Mouse (Mus musculus) hindbrain, embryonic 10.5 days (tissue): ENCODE measurements around the gene Tgfbr3. TPM values are rescaled to one million over a fixed set of nuclear protein-coding genes. Genes with fewer than 3 reads are reported as not detected.
A peak's percentile ranks its signal among the peaks of the same experiment; 100 is the strongest.

Experiments
- DNase-seq: peaks from one replicate; pipeline ENCODE4 v3.0.0-alpha.2; 2017; ENCODE audit warnings: low spot score
- H3K27ac ChIP-seq: fragments of 300-500 bp; sonication (generic); 2 replicates; pipeline ENCODE4 v1.5.1; 2016; ENCODE audit warnings: mild to moderate bottlenecking, moderate library complexity
- H3K27me3 ChIP-seq: fragments of 300-500 bp; sonication (generic); 2 replicates; pipeline ENCODE4 v1.6.1; 2016; ENCODE audit warnings: mild to moderate bottlenecking; ENCODE audit not compliant: poor library complexity, insufficient read depth, severe bottlenecking
- H3K36me3 ChIP-seq: fragments of 300-500 bp; sonication (generic); 2 replicates; pipeline ENCODE4 v1.6.1; 2016; ENCODE audit warnings: mild to moderate bottlenecking, moderate library complexity
- H3K4me1 ChIP-seq: fragments of 300-500 bp; sonication (generic); replicated peaks from 2 replicates; pipeline ENCODE4 v1.6.1; 2016; ENCODE audit warnings: mild to moderate bottlenecking
- H3K4me3 ChIP-seq: fragments of 300-500 bp; sonication (generic); 2 replicates; pipeline ENCODE4 v1.5.1; 2016; ENCODE audit warnings: mild to moderate bottlenecking, moderate library complexity
- H3K9me3 ChIP-seq: fragments of 300-500 bp; sonication (generic); 2 replicates; pipeline ENCODE4 v1.6.1; 2016; ENCODE audit warnings: mild to moderate bottlenecking, moderate library complexity
- WGBS: fragments of 180-500 bp; shearing (Covaris S2); methylation state at CpG from one replicate; pipeline ENCODE4 v1.1.7; 2016; 5-methylcytosine and 5-hydroxymethylcytosine counted together
- polyA plus RNA-seq: library from polyadenylated mRNA; unstranded; fragments of >200 nt; fragmentation: Nextera tagmentation; extraction: Ambion mirVana; gene quantifications from 2 replicates; pipeline ENCODE4 v1.2.1, GENCODE M21; 2016

Tgfbr3 gene
- polyA plus RNA-seq, 1 experiment from 2014 or later = 8.3 TPM

GRCm38 (mm10) chr5:107294041-107294440 is 4.6 kb upstream of the Tgfbr3 start:
- no peak overlapping the region for H3K27ac ChIP-seq
- H3K4me3 ChIP-seq = no peak overlapping the region
- no peaks in the 10 kb centered on the region for H3K9me3 ChIP-seq
- H3K4me1 ChIP-seq = peaks cover 24% of the 10 kb centered on the region
- WGBS = 81% methylated on average over 4 of the region's 4 CpGs
- H3K27me3 ChIP-seq = peaks cover 32% of the 10 kb centered on the region
- H3K36me3 ChIP-seq = no peaks in the 10 kb centered on the region
- no peak for DNase-seq

- DNase-seq = no peak
- H3K4me3 ChIP-seq = peak overlapping the region; percentile 79
- no peaks in the 10 kb centered on the region for H3K9me3 ChIP-seq
- H3K27ac ChIP-seq = peak overlapping the region; percentile 89; the same call in 1 of the 2 replicates
- H3K36me3 ChIP-seq = no peaks in the 10 kb centered on the region
- WGBS = 37% methylated on average over 8 of the region's 8 CpGs
- H3K4me1 ChIP-seq = peaks cover 25% of the 10 kb centered on the region
- H3K27me3 ChIP-seq = peaks cover 46% of the 10 kb centered on the region
These were observed 557 bp upstream of the Tgfbr3 start for GRCm38 (mm10) chr5:107289986-107290385.

GRCm38 (mm10) chr5:107288427-107289233 is 799 bp downstream of the Tgfbr3 start:
- Histone ChIP-seq H3K36me3 (no peaks in the 10 kb centered on the region), H3K4me1 (peaks cover 25% of the 10 kb centered on the region), H3K9me3 (no peaks in the 10 kb centered on the region), H3K4me3 (peak overlapping the region; percentile 79), H3K27ac (peak overlapping the region; percentile 89), H3K27me3 (peaks cover 46% of the 10 kb centered on the region)
- peak; percentile 65 for DNase-seq
- under 1% methylated on average over 62 of the region's 62 CpGs for WGBS

- Histone ChIP-seq H3K36me3 (no peaks in the 10 kb centered on the region), H3K27ac (no peak overlapping the region), H3K4me1 (peaks cover 25% of the 10 kb centered on the region), H3K27me3 (peaks cover 43% of the 10 kb centered on the region), H3K4me3 (peak overlapping the region; percentile 79), H3K9me3 (no peaks in the 10 kb centered on the region)
- no peak for DNase-seq
- WGBS = 44% methylated on average over 5 of the region's 5 CpGs
These were observed 1.5 kb downstream of the Tgfbr3 start for GRCm38 (mm10) chr5:107287908-107288267.

GRCm38 (mm10) chr5:107287254-107287907 is 2.0 kb downstream of the Tgfbr3 start:
- 29% methylated on average over 6 of the region's 6 CpGs for WGBS
- no peak overlapping the region for H3K27ac ChIP-seq
- H3K4me3 ChIP-seq = no peak overlapping the region
- H3K4me1 ChIP-seq = peaks cover 25% of the 10 kb centered on the region
- H3K9me3 ChIP-seq = no peaks in the 10 kb centered on the region
- DNase-seq = peak; percentile 55
- no peaks in the 10 kb centered on the region for H3K36me3 ChIP-seq
- H3K27me3 ChIP-seq = peaks cover 38% of the 10 kb centered on the region

- WGBS = 88% methylated on average over 6 of the region's 6 CpGs
- Histone ChIP-seq H3K27ac (no peak overlapping the region), H3K4me1 (peaks cover 25% of the 10 kb centered on the region), H3K27me3 (peaks cover 21% of the 10 kb centered on the region), H3K4me3 (no peak overlapping the region), H3K9me3 (no peaks in the 10 kb centered on the region), H3K36me3 (no peaks in the 10 kb centered on the region)
- DNase-seq = no peak
These were observed 3.9 kb downstream of the Tgfbr3 start for GRCm38 (mm10) chr5:107285563-107285962.

- no peaks in the 10 kb centered on the region for H3K9me3 ChIP-seq
- WGBS = 83% methylated on average over 10 of the region's 10 CpGs
- peaks cover 14% of the 10 kb centered on the region for H3K27me3 ChIP-seq
- H3K36me3 ChIP-seq = no peaks in the 10 kb centered on the region
- H3K27ac ChIP-seq = no peak overlapping the region
- no peak overlapping the region for H3K4me3 ChIP-seq
- DNase-seq = no peak
- peaks cover 13% of the 10 kb centered on the region for H3K4me1 ChIP-seq
These were observed 5.4 kb downstream of the Tgfbr3 start for GRCm38 (mm10) chr5:107283935-107284524.

- Histone ChIP-seq H3K27me3 (peaks cover 5% of the 10 kb centered on the region), H3K4me3 (no peak overlapping the region), H3K9me3 (no peaks in the 10 kb centered on the region), H3K36me3 (no peaks in the 10 kb centered on the region), H3K27ac (no peak overlapping the region), H3K4me1 (peaks cover under 1% of the 10 kb centered on the region; the same call in 1 of the 2 replicates)
- 81% methylated on average over 9 of the region's 9 CpGs for WGBS
- no peak for DNase-seq
These were observed 6.7 kb downstream of the Tgfbr3 start for GRCm38 (mm10) chr5:107282561-107283307.

GRCm38 (mm10) chr5:107279263-107279662 is 10.2 kb downstream of the Tgfbr3 start:
- WGBS = 75% methylated on average over 4 of the region's 4 CpGs
- H3K36me3 ChIP-seq = no peaks in the 10 kb centered on the region
- H3K27ac ChIP-seq = no peak overlapping the region
- no peaks in the 10 kb centered on the region for H3K9me3 ChIP-seq
- DNase-seq = no peak
- H3K4me1 ChIP-seq = peaks cover 3% of the 10 kb centered on the region; the same call in 1 of the 2 replicates
- H3K27me3 ChIP-seq = no peaks in the 10 kb centered on the region
- H3K4me3 ChIP-seq = no peak overlapping the region

GRCm38 (mm10) chr5:107276186-107276585 is 13.2 kb downstream of the Tgfbr3 start:
- Histone ChIP-seq H3K27ac (no peak overlapping the region), H3K27me3 (no peaks in the 10 kb centered on the region), H3K4me3 (no peak overlapping the region), H3K9me3 (no peaks in the 10 kb centered on the region), H3K4me1 (peaks cover 17% of the 10 kb centered on the region), H3K36me3 (no peaks in the 10 kb centered on the region)
- DNase-seq = no peak
- WGBS = 72% methylated on average over 3 of the region's 3 CpGs

GRCm38 (mm10) chr5:107272252-107273028 is 17.0 kb downstream of the Tgfbr3 start:
- peaks cover 37% of the 10 kb centered on the region for H3K4me1 ChIP-seq
- WGBS = 61% methylated on average over 11 of the region's 11 CpGs
- no peaks in the 10 kb centered on the region for H3K27me3 ChIP-seq
- no peaks in the 10 kb centered on the region for H3K9me3 ChIP-seq
- no peak for DNase-seq
- no peak overlapping the region for H3K27ac ChIP-seq
- no peaks in the 10 kb centered on the region for H3K36me3 ChIP-seq
- H3K4me3 ChIP-seq = no peak overlapping the region

GRCm38 (mm10) chr5:107269006-107269328 is 20.5 kb downstream of the Tgfbr3 start:
- 25% methylated on average over 6 of the region's 6 CpGs for WGBS
- Histone ChIP-seq H3K27ac (peak overlapping the region; percentile 24), H3K4me3 (no peak overlapping the region), H3K36me3 (no peaks in the 10 kb centered on the region), H3K9me3 (no peaks in the 10 kb centered on the region), H3K4me1 (peaks cover 33% of the 10 kb centered on the region), H3K27me3 (no peaks in the 10 kb centered on the region)
- DNase-seq = no peak
